Mouse (Mus musculus): ENCODE results near the gene Esrra.

Esrra gene

DNA sequence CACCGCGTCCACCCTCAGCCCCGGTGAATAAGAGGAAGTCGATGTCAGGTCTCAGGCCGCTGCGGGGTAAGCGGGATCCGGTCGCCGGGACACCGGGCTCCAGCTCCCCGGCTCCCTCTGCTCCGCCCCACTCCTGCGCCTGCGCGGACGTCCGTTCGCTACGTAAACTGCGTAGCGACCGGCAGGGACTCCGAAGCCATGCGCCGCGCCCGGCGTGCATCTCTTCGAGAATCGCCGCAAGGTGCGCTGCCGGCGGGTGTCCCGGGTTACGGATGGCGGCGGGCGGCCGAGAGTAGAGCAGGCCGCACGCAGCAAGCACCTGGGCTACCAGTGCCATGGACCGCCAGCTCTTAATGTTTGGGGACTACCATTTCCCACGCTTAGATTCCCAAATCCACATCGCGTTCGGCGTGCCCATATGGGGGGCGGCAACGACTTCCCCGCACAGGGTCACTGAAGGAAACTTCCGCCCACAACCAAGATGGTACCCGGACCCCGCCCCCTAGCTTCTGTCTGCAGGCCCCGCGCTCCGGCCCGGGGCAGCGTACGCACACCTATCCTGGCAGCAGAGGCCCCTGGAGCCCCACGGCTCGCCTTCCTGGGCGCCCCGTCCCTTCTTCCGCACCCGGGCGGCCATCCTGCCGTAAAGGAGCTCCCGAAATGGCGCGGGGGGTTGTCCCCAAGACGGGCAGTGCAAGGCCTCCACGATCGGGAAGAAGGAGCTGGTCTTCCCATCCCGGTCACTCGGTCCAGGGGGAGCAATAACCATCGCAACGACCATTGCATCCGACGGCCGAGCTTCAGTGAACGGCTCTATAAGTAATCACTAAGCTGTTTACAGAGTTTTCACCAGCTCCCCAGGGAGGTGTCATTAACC lies 20.0 kb upstream of the Esrra start, which contains the start of gene Bad:
Bad (plus strand) TSS at position 490 of the 877 bp plus-strand sequence.
- DNase-seq (ENCODE audit: low spot score in 2 of 2): peak; percentile 92 to 94

DNA sequence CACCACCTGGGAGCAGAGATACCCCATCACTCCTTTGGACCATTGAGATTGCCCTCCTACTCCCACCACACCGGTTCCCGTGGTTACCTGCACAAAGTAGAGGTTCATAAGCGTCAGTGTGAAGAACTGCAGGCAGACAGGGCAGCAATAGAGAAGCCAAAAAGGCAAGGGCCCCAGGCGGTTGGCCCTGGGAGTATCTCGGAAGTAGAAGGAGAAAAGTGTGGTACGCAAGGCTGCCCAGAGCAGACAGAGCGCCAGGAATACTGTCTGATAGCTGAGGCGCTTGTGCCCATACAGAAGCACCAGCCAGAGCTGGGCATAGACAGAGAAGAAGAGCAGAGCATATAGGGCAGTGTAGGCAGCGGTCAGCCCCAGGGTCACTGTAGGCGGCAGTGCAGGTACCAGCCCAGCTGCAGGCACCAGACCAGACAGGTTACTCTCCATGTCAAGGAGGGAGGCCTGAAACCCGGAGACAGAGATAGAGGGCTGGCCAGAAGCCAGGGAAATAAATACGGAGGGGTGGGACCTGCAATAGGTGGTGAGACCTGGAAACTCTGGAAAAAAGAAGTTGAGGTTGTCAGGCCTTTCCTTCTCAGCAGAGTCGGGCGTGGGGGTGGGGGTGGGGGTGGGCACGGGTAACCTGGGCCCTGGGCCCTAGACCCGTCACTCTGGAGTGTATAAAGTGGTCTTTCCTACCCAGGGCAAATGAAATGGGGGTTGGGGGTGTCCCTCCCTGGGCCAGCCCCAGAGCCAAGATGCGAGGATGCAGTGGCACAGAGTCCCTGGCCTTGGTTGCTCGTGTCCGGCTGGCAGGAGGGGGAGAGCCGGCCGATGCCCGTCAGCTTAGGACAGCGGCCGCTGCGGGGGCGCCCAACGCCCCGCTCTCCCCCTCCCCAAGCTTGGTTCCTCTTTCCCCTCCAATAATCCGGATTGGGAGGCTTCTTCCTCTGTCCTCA lies 19.1 kb upstream of the Esrra start:
- no peak for DNase-seq (ENCODE audit: low spot score in 2 of 2)

DNA sequence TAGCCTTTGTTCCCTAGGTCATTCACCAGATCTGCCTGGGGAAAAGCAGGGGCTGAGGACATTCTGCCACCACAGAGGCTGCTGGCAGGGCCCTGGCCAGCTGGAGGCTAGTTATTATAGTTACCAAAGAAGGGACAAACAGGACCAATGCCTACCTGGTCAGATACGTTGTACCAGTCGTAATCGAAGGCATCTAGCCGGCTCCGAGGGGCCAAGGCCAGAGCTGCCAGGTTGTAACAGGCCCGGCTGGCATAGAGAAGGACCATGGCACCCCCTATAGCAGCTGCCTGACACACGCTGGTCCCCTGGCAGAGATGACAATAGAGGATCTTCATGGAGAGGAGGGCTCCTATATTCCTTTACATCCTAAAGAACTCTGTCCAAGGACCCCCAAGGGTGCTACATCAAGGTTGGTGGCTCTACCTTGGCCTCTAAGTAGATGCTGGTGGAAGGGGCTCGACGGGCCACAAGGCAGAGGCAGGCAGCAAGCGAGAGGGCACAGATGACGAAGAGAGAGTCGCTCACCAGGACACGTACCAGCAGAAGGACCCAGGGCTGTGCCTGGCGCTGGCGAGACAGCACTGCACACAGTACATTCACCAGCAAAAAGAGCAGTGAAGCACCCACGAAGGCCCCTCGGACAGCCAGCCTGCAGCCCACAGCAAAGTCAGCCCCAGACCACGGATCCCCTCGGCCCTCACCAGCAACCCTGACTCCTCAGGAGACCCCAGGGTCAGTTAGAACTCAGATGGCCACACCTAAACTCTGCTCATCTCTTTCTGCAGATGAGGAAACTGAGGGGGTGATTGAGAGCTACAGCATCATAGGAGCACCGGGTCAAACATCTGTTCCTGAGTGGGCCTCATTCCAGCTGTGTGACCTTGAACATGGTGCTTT lies 17.7 kb upstream of the Esrra start:
- DNase-seq (ENCODE audit: low spot score in 2 of 2): no peak

DNA sequence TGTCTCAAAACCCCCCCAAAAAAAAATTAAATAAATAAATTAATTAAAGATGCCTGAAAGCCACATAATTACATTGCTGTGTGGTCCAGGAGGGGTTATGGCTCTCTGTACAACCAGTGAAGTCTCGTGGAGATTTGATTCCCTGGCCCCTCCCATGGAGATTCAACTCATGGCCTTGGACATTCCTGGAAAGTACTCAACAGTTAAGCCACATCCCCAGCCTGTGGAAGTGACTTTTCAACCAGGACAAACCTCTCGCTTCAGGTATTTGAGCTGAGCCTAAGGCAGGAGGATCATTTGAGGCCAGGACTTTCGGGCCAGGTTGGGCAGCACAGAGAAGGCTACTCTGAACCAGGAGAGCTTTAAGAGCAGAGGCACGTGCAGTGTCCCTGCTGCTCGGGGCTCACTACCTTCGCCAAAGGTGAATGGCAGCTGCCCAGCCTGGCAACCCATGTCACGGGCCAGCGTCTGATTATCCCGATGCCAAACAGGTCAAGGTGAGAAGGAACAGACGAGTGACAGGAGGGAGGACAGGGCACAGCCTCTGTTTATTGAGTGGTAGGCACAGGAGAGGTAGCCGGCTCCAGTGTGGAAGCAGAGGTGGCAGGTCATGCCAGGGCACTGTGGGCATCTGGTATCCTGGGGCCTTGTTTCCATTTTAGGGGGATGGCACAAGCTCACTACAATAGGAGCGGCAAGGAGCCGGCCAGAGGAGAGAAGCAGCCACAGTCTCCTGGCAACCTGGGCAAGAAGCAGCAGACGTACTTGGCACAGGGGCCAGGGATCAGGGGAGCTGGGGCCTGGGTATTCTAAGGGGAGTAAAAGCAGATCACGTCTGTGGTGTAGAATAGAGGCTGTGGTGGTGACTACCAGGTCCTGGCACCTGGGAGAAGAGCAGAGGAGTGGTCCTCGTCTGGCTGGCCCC lies 16.2 kb upstream of the Esrra start:
- DNase-seq (ENCODE audit: low spot score in 2 of 2): no peak

DNA sequence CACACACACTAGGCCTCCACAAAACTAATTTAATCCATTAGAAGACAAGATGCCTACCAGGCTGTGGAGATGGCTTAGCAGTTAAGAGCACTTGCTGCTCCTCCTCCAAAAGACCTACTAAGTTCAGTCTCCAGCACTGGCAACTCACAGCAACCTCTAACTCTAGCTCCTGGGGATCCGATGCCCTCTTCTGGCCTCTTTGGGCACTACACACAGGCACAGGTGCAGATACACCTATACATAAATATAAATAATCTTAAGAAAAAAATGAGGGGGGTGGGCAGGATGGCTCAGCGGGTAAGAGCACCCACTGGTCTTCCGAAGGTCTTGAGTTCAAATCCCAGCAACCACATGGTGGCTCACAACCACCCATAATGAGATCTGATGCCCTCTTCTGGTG lies 14.7 kb upstream of the Esrra start:
- DNase-seq (ENCODE audit: low spot score in 2 of 2): no peak

DNA sequence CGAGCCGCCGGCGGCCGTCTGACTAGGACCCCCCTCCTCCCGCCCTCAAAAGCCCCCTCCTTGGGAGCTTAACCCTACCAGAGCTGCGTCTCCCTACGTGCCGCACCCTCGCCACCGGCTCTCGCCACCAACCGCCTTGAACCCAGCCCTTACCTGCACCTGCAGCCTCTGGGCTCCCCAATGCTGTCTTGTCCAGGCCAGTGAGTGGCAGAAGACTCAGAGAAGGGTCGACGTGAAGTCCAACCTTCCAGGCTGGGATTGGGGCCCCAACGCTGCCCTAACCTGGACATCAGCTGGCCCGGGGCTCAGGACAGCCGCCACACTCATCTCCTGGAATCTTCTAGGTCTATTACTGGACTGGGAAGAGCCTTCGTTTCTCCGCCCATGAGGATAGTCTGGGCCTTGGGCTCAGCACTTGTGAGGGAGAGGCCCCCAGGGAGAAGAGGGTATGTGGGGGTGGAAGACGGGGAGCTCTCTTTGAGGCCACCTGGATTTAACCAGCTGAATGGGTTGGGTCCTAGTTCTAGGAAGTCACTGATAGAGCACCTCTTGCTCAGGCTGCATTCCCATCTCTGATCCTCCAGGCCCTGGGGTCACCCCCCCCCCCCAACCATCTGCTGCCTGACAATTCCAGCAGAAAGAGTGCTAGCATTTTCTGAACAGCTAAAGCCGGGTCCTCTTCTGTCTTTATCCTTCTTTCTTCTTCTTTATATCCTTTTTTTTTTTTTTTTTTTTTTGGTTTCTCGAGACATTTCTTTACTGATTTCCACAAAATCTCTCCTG lies 12.8 kb upstream of the Esrra start, which contains the start of gene Kcnk4:
Kcnk4 (minus strand) TSS at position 321 of the 783 bp plus-strand sequence.
- no peak for DNase-seq (ENCODE audit: low spot score in 2 of 2)

DNA sequence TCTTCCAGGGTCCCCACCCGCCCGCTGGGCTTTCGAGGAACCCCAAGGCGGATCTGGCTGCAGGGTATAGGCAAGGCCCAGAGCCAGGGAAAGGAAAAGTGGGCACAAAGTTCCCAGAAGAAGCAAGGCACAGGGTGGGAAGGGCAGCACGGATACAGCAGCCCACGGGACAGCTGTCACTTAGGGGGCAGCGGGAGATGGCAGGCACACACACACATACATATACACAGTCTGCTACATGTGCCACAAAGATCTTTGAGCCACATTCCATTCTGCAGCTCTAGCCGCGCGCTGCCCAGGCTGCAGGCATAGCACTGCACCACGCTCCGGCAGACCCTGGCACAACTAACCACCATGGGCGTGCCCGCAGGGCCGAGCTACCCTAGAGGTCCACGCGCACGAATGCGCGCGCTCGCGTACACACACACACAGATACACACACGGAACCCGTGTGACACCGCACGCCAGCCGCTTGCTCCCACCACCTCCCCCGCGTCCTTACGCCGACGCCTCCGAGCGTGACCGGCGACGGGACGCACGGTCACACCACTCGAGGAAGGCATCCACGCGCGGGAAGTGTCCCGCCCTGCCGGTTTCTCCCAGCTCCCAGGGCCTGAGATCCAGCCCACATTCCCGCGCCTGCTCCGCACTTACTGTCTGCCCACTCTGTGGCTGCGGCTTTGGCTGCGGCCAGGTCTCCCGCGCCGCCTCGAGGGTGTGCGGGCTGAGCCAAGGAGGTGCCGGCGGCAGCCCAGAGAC lies 12.0 kb upstream of the Esrra start:
- DNase-seq (ENCODE audit: low spot score in 2 of 2): no peak

DNA sequence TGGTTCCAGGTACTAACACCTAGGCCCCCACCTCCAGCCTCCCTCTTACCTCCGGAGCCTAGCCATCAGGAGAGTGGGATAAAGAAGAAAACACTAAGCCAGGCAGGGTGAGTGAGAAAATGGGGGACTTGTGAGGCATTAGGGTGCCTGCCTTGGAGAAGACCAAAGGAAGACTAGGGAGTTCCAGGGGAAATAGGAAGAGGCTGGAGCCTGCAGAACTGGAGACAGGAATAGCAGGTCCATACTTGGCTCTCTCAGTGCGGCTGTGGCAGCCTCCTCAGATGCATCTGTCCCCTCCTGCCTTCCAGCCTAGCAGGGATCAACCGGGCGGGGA lies 11.5 kb upstream of the Esrra start:
- no peak for DNase-seq (ENCODE audit: low spot score in 2 of 2)

DNA sequence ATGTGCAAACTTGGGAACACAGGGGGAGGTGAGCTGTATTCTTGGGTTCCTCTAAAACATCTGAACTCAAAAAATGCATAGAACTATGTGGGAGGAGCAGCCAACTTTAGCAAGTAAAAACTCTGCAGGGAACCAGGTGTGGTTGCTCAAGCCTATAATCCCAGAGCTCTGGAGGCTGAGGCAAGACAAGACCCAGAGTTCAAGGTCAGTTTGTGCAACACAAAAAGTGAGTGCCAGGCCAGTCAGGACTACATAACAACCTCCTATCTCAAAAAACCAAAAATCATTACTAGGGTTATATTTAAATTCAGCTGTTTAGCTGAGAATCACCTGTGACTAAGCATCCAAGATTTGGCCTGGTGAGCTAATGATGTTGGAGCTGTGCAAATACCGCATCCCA lies 10.4 kb upstream of the Esrra start:
- DNase-seq (ENCODE audit: low spot score in 2 of 2): no peak

DNA sequence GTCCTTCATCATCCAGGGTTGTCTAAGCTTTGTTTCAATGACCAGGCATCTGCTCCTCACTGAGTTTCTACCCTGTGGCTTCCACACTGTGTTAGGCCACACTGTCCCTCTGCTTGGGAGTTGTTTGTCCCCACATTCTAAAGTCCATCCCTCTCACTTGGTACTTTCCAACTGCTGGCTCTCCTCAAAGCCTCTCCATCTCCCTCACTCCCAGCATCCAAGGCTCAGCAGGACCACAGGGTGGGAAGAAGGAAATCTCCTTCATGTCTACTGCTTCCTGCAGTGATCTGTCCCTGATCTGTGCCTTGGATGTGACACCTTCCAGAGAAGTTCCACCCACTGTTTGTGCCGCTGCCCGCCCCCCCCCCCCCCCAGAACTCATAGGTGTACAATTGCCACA lies 9.4 kb upstream of the Esrra start:
- DNase-seq (ENCODE audit: low spot score in 2 of 2): no peak

DNA sequence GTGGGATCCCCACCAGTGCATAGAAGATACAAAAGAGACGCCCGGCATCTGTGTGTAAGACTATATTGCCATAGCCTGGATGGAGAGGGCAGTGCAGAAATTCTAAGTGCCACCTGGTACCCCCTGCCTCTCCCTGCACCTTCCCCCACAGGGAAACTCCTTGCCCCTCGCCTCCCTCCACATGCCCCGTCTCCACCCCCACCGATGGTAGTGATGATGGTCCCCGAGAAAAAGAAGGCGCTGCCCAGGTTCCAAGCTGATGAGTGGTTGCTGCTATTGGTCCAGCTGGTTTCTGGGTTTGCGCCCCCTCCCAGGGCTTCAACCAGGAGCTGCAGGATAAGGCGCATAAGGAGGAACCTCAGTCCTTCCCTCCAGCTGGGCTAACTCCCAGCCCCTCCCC lies 6.5 kb upstream of the Esrra start:
- no peak for DNase-seq (ENCODE audit: low spot score in 2 of 2)

DNA sequence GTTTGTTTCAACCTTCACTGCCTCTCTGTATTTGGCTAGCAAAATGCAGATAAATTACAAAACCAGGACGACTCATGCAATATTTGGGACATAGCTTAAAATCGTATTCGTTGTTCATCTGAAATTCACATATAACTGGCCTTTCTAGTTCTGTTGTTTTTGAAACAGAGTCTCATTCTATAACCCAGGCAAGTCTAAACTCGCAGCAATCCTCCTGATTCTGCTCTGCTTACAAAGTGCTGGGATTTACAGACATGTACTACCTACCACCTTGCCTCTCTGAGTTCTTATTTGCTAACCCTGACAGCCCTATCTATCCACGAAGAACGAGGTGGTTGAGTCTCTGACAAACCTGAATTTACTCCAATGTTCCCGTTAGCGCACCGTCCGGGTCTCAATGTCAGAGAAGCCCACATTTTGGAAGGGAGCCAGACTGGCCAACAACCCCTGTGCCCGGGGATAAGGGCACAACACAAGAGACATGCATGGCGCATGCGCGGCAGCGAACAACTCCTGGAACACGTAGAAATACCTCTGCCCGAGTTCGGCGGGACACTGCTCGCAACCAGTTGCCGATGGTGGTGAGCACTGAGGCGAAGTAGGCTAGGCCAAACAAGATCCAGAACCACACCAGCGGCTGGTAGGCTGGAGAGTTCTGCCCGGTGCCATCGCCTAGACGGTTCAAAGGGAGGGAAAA lies 5.1 kb upstream of the Esrra start:
- peak; percentile 67 to 74 for DNase-seq (ENCODE audit: low spot score in 2 of 2)

DNA sequence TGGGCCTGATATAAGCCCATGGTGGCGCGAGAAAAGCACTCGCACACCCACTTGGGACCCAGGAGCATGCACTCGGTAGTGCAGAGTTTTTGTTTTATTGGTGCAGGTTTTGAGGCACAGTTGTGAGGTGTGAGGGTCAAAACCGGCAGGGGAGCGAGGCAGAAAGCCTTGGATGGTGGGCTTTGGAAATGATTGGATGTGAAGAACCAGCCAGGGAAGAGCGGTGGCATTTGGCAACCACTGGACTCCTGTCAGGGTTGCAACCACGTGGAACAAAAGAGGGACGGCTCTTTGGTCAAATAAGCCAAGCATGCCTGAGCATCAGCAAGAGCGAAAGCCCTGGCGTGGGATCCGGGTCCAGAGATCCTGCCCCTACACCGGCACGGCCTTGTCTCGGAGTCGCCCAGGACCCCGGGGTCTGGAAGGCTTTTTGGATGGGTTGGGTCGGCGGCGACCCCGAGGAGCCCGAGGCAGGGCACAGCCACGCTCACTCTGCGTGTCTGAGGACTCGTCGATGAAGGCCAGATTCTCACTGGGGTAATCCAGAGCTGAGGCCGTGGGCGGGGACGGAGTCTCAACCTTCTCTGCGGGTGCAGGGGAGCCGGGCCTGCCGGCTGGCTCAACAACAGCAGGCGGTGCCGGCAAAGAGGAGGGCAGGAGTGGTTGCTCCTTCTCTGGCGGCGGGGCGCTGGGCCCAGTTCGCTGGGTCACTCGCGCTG lies 4.2 kb upstream of the Esrra start:
- DNase-seq (ENCODE audit: low spot score in 2 of 2): no peak

DNA sequence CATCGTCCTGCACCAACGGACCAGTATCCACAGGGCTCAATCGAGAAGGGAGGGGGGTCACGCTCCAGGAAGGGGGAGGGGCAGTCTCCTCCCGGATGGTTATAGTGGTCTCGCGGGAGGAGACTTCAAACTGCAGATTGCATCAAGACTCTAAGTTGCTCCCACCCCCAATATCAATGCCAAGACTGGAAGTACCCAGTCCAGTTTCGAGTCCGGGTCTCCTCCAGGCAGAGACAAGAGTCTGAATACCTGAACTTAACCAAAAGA lies 3.6 kb upstream of the Esrra start, which contains the start of gene Catsperz:
Catsperz (minus strand) TSS at position 74 of the 267 bp plus-strand sequence.
- DNase-seq (ENCODE audit: low spot score in 2 of 2): no peak

DNA sequence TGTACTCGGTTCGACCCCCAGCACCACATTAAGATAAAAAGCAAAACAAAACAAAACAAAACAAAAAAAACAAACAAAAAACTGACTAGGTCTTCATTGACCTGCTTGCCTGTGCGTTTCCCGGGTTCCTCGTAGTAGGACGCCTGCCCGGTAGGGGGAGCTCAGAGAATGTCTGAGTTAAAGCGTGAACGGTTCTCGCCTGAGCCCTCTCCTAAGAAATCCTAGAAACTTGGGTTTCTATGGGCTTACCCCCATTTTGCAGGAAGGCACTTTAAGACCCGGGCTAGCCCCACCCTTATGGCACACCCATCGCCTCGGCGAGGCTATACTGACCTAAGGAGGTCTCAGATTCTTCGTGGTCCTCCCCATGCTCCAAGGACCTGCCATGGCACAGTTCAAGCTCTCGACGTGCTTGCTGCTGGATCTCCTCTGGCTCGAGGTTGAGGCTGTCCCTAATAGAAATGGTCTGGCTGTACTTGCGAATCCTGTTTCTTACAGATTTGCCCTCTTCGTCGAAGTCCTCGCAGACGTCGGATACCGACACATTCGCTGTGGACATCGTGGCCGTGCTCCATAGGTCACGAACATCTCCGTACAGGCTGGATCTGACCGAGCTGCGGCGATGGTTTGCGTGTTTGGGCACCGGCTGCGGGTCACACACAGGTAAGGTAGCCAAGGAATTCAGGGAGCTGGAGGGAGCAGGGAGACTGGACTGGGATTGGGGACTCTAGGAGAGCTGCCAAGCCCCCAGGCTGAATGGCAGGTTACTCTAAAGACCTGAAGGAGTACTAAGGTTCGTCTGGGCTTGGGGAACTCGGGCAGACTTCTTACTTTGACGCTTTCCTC lies 3.1 kb upstream of the Esrra start:
- peak; percentile 87 to 88 for DNase-seq (ENCODE audit: low spot score in 2 of 2)

DNA sequence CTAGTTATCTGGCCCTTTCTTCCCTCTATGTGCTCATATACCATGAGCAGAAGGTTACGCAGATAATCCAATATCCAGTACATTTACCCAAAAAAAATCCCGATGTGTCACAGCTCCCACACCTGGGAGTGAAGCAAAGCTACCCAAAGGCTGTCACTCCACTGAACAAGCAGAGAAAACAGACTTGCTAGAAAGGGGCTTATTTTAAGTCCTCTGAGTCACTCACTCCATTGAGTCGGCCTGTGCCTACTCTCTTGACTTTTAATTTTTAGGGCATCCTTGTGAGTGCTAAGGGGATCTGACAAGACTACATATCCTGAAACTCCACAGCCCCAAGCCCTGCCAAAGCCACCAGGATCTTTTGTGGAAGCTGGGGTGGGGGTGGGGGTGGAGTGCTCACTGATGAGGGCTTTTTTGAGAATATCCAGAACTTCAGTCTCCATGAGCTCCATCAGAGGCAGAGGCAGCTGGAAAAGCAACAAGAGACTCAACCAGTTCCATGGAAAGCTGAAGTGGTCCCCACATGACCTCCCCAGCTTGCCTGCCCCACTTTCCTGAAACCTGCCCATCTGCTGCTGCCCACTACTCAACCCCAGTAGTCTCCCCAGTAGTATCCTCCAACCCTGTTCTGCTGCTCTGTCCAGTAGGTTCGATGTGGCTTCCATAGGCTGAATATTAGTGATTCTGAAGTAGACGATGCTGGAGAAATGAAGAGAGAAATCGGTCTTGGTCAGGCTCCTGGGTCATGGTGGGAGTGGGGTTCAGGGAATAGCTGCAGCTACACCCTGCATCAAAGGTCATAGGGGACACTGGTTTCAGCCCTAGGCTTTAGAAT lies 1.5 kb upstream of the Esrra start:
- DNase-seq (ENCODE audit: low spot score in 2 of 2): no peak
